Mouse (Mus musculus): ENCODE data around the gene Fbxo36.

DNA sequence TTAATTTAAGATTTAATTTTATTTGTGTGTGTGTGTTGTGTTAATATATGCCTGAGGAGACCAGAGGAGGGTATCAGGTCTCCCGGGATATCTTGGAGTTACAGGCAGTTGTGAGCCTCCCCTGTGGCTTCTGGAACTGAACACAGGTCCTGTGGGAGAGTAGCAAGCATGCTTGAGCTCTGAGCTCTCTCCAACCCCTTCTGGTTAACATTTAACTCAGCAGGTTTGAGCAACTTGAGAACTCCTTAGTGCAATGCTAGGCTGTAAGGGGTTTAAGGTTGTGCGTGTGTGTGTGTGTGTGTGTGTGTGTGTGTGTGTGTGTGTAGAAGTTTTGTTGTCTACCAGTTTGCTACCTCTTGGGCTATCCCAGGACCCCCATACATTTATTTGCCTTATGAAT is 37.9 kb downstream of the Fbxo36 start:
- TF ChIP-seq CTCF (IDR thresholded peaks at IDR 0.05; ENCODE audit: low read depth) (no peak), EP300 (IDR thresholded peaks at IDR 0.05; ENCODE audit: low read depth) (no peak)
